Mouse (Mus musculus) forebrain, embryonic 15.5 days (tissue): ENCODE data around the gene Mid2. TPM values are rescaled to one million over a fixed set of nuclear protein-coding genes. Genes with fewer than 3 reads are reported as not detected.

Experiments
- ATAC-seq: fragments of 200-750 bp; cut with Nextera tagmentation; replicated peaks from 2 replicates; pipeline ENCODE4 v1.8.0; 2017; ENCODE audit warnings: mild to moderate bottlenecking, moderate TSS enrichment, moderate library complexity
- H3K27ac ChIP-seq: fragments of 300-500 bp; sonication (generic); replicated peaks from 2 replicates; pipeline ENCODE4 v1.5.1; 2015; ENCODE audit warnings: mild to moderate bottlenecking, inconsistent platforms
- H3K27me3 ChIP-seq: fragments of 300-500 bp; sonication (generic); 2 replicates; pipeline ENCODE4 v1.6.1; 2015; ENCODE audit warnings: inconsistent platforms
- H3K36me3 ChIP-seq: fragments of 300-500 bp; sonication (generic); 2 replicates; pipeline ENCODE4 v1.6.1; 2015; ENCODE audit warnings: mild to moderate bottlenecking, inconsistent platforms
- H3K4me1 ChIP-seq: fragments of 300-500 bp; sonication (generic); 2 replicates; pipeline ENCODE4 v1.6.1; 2015; ENCODE audit warnings: inconsistent platforms
- H3K4me2 ChIP-seq: fragments of 300-500 bp; sonication (generic); replicated peaks from 2 replicates; pipeline ENCODE4 v1.6.1; 2015; ENCODE audit warnings: mild to moderate bottlenecking, inconsistent platforms
- H3K4me3 ChIP-seq: fragments of 300-500 bp; sonication (generic); 2 replicates; pipeline ENCODE4 v1.5.1; 2015; ENCODE audit warnings: mild to moderate bottlenecking, inconsistent platforms
- H3K9ac ChIP-seq: fragments of 300-500 bp; sonication (generic); replicated peaks from 2 replicates; pipeline ENCODE4 v1.6.1; 2015; ENCODE audit warnings: mild to moderate bottlenecking, inconsistent platforms
- H3K9me3 ChIP-seq: fragments of 300-500 bp; sonication (generic); 2 replicates; pipeline ENCODE4 v1.6.1; 2016; ENCODE audit warnings: inconsistent platforms
- WGBS: fragments of 180-500 bp; shearing (Covaris S2); methylation state at CpG from one replicate; pipeline ENCODE4 v1.1.7; 2015; ENCODE audit warnings: mixed read lengths; 5-methylcytosine and 5-hydroxymethylcytosine counted together
- polyA plus RNA-seq: library from polyadenylated mRNA; unstranded; fragments of >200 nt; fragmentation: Nextera tagmentation; extraction: Ambion mirVana; gene quantifications from 2 replicates; pipeline ENCODE4 v1.2.1, GENCODE M21; 2015

Gene Mid2
- polyA plus RNA-seq, 1 experiment from 2014 or later, result 2.6 TPM

GRCm38 (mm10) chrX:140722400-140722799 lies 58.0 kb downstream of the Mid2 start:
- no peak for ATAC-seq
- H3K27ac ChIP-seq, result no peak overlapping the region
- 43% methylated on average over 4 of the region's 4 CpGs for WGBS
- no peak overlapping the region for H3K4me2 ChIP-seq
- no peaks in the 10 kb centered on the region for H3K4me1 ChIP-seq
- no peak overlapping the region for H3K4me3 ChIP-seq
- no peaks in the 10 kb centered on the region for H3K36me3 ChIP-seq
- no peak overlapping the region for H3K9ac ChIP-seq
- H3K27me3 ChIP-seq, result no peaks in the 10 kb centered on the region
- H3K9me3 ChIP-seq, result no peaks in the 10 kb centered on the region

GRCm38 (mm10) chrX:140738986-140739385 lies 74.6 kb downstream of the Mid2 start:
- H3K27me3 ChIP-seq, result no peaks in the 10 kb centered on the region
- H3K27ac ChIP-seq, result no peak overlapping the region
- ATAC-seq, result no peak
- no peak overlapping the region for H3K4me2 ChIP-seq
- H3K4me3 ChIP-seq, result no peak overlapping the region
- no peaks in the 10 kb centered on the region for H3K9me3 ChIP-seq
- no peaks in the 10 kb centered on the region for H3K4me1 ChIP-seq
- no peak overlapping the region for H3K9ac ChIP-seq
- H3K36me3 ChIP-seq, result no peaks in the 10 kb centered on the region

GRCm38 (mm10) chrX:140743213-140743612 lies 78.8 kb downstream of the Mid2 start:
- Histone ChIP-seq H3K27ac (no peak overlapping the region), H3K4me3 (no peak overlapping the region), H3K36me3 (no peaks in the 10 kb centered on the region), H3K9ac (no peak overlapping the region), H3K4me1 (no peaks in the 10 kb centered on the region), H3K4me2 (no peak overlapping the region), H3K27me3 (no peaks in the 10 kb centered on the region), H3K9me3 (no peaks in the 10 kb centered on the region)
- ATAC-seq, result no peak
- WGBS, result 53% methylated on average over 5 of the region's 5 CpGs

- Histone ChIP-seq H3K9ac (no peak overlapping the region), H3K36me3 (no peaks in the 10 kb centered on the region), H3K27me3 (no peaks in the 10 kb centered on the region), H3K9me3 (no peaks in the 10 kb centered on the region), H3K4me2 (no peak overlapping the region), H3K27ac (no peak overlapping the region), H3K4me3 (no peak overlapping the region), H3K4me1 (no peaks in the 10 kb centered on the region)
- WGBS, result 52% methylated on average over 1 of the region's 1 CpGs
- no peak for ATAC-seq
Measured at GRCm38 (mm10) chrX:140769794-140770193, 105.4 kb downstream of the Mid2 start.

- Histone ChIP-seq H3K4me2 (no peak overlapping the region), H3K9me3 (no peaks in the 10 kb centered on the region), H3K4me1 (no peaks in the 10 kb centered on the region), H3K36me3 (no peaks in the 10 kb centered on the region), H3K9ac (no peak overlapping the region), H3K4me3 (no peak overlapping the region), H3K27ac (no peak overlapping the region), H3K27me3 (no peaks in the 10 kb centered on the region)
- ATAC-seq, result no peak
- 90% methylated on average over 2 of the region's 2 CpGs for WGBS
Measured at GRCm38 (mm10) chrX:140805340-140805739, 140.9 kb downstream of the Mid2 start.

GRCm38 (mm10) chrX:140813312-140814006 lies 149.1 kb downstream of the Mid2 start, which contains the start of gene Tex13b:
Gene Tex13b, minus strand, starts transcription at chrX:140813433.
- H3K4me1 ChIP-seq, result no peaks in the 10 kb centered on the region
- ATAC-seq, result no peak
- H3K4me2 ChIP-seq, result no peak within 1 kb of the TSS
- H3K27ac ChIP-seq, result no peak within 1 kb of the TSS
- H3K36me3 ChIP-seq, result no peaks in the 10 kb centered on the region
- no peaks in the 10 kb centered on the region for H3K9me3 ChIP-seq
- WGBS, result 96% methylated on average over 22 of the region's 22 CpGs
- H3K27me3 ChIP-seq, result no peaks in the 10 kb centered on the region
- no peak within 1 kb of the TSS for H3K4me3 ChIP-seq
- no peak within 1 kb of the TSS for H3K9ac ChIP-seq

Other genes with a start within 250 kb of the Mid2 start
- 67.3 and 68.8 TPM in 2 replicates for gene Prps1, start 208.0 kb upstream of the Mid2 start, polyA plus RNA-seq
- 94.7 and 95.8 TPM in 2 replicates for gene Tsc22d3, start 63.9 kb upstream of the Mid2 start, polyA plus RNA-seq
- not detected in 2 replicates for gene Tex13b, start 148.8 kb downstream of the Mid2 start, polyA plus RNA-seq
- gene Vsig1, start 243.0 kb downstream of the Mid2 start, polyA plus RNA-seq, result not detected in 2 replicates